Mouse (Mus musculus) hindbrain, embryonic 12.5 days (tissue): Measurements from ENCODE around the gene Snx21. TPM values are rescaled to one million over a fixed set of nuclear protein-coding genes. Genes with fewer than 3 reads are reported as not detected.

Experiments used
- ATAC-seq: fragments of 200-750 bp; cut with Nextera tagmentation; 2 replicates; pipeline ENCODE4 v1.8.0; 2017; ENCODE audit warnings: moderate TSS enrichment; ENCODE audit not compliant: low FRiP score
- H3K27ac ChIP-seq: fragments of 300-500 bp; sonication (generic); 2 replicates; pipeline ENCODE4 v1.5.1; 2016; ENCODE audit warnings: mild to moderate bottlenecking
- H3K27me3 ChIP-seq: fragments of 300-500 bp; sonication (generic); 2 replicates; pipeline ENCODE4 v1.6.1; 2016; ENCODE audit warnings: mild to moderate bottlenecking
- H3K36me3 ChIP-seq: fragments of 300-500 bp; sonication (generic); 2 replicates; pipeline ENCODE4 v1.6.1; 2016; ENCODE audit warnings: mild to moderate bottlenecking
- H3K4me1 ChIP-seq: fragments of 300-500 bp; sonication (generic); 2 replicates; pipeline ENCODE4 v1.6.1; 2016
- H3K4me2 ChIP-seq: fragments of 300-500 bp; sonication (generic); replicated peaks from 2 replicates; pipeline ENCODE4 v1.6.1; 2016; ENCODE audit warnings: mild to moderate bottlenecking
- H3K4me3 ChIP-seq: fragments of 300-500 bp; sonication (generic); 2 replicates; pipeline ENCODE4 v1.5.1; 2016; ENCODE audit warnings: mild to moderate bottlenecking
- H3K9ac ChIP-seq: fragments of 300-500 bp; sonication (generic); 2 replicates; pipeline ENCODE4 v1.6.1; 2016; ENCODE audit warnings: mild to moderate bottlenecking, moderate library complexity
- H3K9me3 ChIP-seq: fragments of 300-500 bp; sonication (generic); replicated peaks from 2 replicates; pipeline ENCODE4 v1.6.1; 2016; ENCODE audit warnings: mild to moderate bottlenecking
- WGBS: fragments of 180-500 bp; shearing (Covaris S2); methylation state at CpG from one replicate; pipeline ENCODE4 v1.1.7; 2016; 5-methylcytosine and 5-hydroxymethylcytosine counted together
- polyA plus RNA-seq: library from polyadenylated mRNA; unstranded; fragments of >200 nt; fragmentation: Nextera tagmentation; extraction: Ambion mirVana; gene quantifications from 2 replicates; pipeline ENCODE4 v1.2.1, GENCODE M21; 2016

The Snx21 gene
- polyA plus RNA-seq, 1 experiment from 2014 or later, result 15.0 TPM

DNA sequence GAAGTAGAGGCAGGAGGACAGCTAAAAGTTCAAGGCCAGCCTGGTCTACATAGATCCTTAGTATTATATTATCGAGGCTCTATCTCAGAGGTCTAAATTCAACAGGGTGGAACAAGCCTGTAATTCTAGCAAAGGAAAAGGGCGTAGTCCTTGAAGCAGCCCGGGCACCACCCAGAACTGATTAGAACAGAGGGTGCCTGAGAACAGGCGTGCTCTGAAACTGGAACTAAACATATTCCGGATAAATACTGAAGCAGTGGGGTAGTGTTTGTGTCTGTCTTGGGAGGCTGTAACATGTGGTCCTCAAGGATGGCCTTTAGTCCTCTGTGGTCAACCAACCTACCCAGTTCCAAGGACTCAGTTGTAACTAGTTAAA, 11.6 kb upstream of the Snx21 start:
- Histone ChIP-seq H3K4me2 (no peak overlapping the region), H3K27ac (no peak overlapping the region)
- WGBS, result 85% methylated on average over 5 of the region's 5 CpGs

GRCm38 (mm10) chr2:164776130-164776529, 9.5 kb upstream of the Snx21 start:
- no peak overlapping the region for H3K9ac ChIP-seq
- H3K4me2 ChIP-seq, result no peak overlapping the region
- WGBS, result 90% methylated on average over 6 of the region's 6 CpGs
- no peak overlapping the region for H3K27ac ChIP-seq
- H3K27me3 ChIP-seq, result no peaks in the 10 kb centered on the region
- peaks cover 12% of the 10 kb centered on the region for H3K4me1 ChIP-seq
- H3K4me3 ChIP-seq, result no peak overlapping the region
- no peaks in the 10 kb centered on the region for H3K9me3 ChIP-seq
- ATAC-seq, result no peak
- peaks cover 9% of the 10 kb centered on the region; the same call in 1 of the 2 replicates for H3K36me3 ChIP-seq

More for the DNA sequence above, 11.6 kb upstream of the Snx21 start:
- Histone ChIP-seq H3K36me3 (peaks cover 9% of the 10 kb centered on the region; the same call in 1 of the 2 replicates), H3K9me3 (no peaks in the 10 kb centered on the region), H3K4me3 (no peak overlapping the region), H3K9ac (no peak overlapping the region), H3K27me3 (no peaks in the 10 kb centered on the region), H3K4me1 (peaks cover 25% of the 10 kb centered on the region)
- no peak for ATAC-seq

GRCm38 (mm10) chr2:164776801-164777200, 8.8 kb upstream of the Snx21 start:
- H3K9ac ChIP-seq, result no peak overlapping the region
- peaks cover 6% of the 10 kb centered on the region; the same call in 1 of the 2 replicates for H3K36me3 ChIP-seq
- ATAC-seq, result no peak
- peaks cover 6% of the 10 kb centered on the region for H3K4me1 ChIP-seq
- no peaks in the 10 kb centered on the region for H3K27me3 ChIP-seq
- whole genome bisulfite sequencing, result 65% methylated on average over 17 of the region's 17 CpGs
- H3K4me2 ChIP-seq, result no peak overlapping the region
- H3K9me3 ChIP-seq, result no peaks in the 10 kb centered on the region
- no peak overlapping the region for H3K27ac ChIP-seq
- H3K4me3 ChIP-seq, result no peak overlapping the region

DNA sequence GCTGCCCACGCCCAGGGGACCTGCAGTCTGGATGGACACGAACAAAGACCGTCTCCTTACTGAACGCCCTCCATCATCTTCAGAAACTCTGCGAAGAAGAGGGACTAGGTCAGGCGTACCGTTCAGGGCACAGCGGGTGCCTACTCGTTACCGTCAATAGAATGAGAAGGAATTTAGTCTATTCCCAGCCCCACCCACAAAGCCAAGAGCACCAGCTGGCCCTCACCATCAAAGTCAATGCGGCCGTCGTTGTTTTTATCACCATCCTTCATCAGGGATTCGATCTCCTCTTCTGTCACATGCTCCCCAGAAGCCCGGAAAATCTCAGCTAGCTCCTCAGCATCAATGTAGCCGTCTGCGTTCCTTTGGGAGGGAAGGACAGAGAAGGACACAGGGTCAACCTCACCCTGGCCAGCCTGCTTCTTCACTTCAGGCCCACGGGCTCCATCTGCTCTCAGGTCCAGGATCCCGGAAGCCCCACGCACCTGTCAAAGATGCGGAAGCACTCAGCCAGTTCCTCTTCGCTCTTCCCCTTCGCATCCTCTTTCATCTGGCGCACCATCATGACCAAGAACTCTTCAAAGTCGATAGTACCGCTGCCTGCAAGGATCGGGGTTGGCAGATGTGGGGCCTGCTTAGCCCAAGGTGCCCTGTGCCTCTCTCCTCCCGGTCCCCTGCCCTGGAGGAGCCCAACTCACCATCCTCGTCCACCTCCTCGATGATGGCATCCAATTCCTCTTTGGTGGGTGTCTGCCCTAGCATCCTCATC, 8.2 kb upstream of the Snx21 start:
- no peaks in the 10 kb centered on the region for H3K9me3 ChIP-seq
- H3K27ac ChIP-seq, result no peak overlapping the region
- no peaks in the 10 kb centered on the region for H3K4me1 ChIP-seq
- no peaks in the 10 kb centered on the region for H3K27me3 ChIP-seq
- ATAC-seq, result no peak
- H3K4me3 ChIP-seq, result no peak overlapping the region
- H3K36me3 ChIP-seq, result no peaks in the 10 kb centered on the region
- no peak overlapping the region for H3K4me2 ChIP-seq
- no peak overlapping the region for H3K9ac ChIP-seq
- 86% methylated on average over 30 of the region's 30 CpGs for WGBS

DNA sequence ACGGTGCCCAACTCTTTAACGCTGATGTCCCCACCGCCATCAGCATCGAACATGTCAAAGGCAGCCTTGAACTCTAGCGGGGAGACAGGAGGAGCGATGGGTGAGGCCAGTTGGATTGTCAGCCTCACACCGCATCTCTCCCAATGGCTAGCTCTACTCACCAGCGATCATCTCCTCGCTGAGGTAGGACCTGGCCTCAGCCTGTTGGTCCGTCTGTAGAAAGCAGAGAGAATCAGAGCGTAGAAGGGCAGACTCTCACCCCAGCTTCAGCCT, 7.7 kb upstream of the Snx21 start:
- no peaks in the 10 kb centered on the region for H3K9me3 ChIP-seq
- H3K36me3 ChIP-seq, result no peaks in the 10 kb centered on the region
- no peaks in the 10 kb centered on the region for H3K4me1 ChIP-seq
- no peak for ATAC-seq
- 92% methylated on average over 11 of the region's 11 CpGs for WGBS
- H3K9ac ChIP-seq, result no peak overlapping the region
- no peaks in the 10 kb centered on the region for H3K27me3 ChIP-seq
- no peak overlapping the region for H3K4me2 ChIP-seq
- H3K27ac ChIP-seq, result no peak overlapping the region
- no peak overlapping the region for H3K4me3 ChIP-seq

DNA sequence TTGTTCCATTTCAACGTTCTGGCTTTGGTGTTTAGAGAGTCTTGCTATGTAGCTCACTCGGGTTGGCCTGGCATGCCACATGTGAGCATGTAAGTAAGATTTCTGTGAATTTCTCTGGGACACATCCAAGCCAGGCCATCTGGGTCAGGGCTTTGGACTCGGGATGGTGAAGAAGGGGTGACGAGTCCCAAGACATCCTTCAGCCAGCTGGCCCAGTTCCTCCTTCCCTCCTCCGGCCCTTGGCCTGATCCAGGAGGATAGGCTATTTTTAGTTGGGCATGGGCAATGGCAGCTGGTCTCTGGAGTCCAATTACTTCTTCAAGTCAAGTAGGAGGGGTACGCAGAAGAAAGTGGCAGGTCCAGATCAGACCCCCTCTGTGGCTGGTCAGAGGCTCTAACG, 6.8 kb upstream of the Snx21 start:
- no peak overlapping the region for H3K9ac ChIP-seq

GRCm38 (mm10) chr2:164779481-164780086, 6.0 kb upstream of the Snx21 start, which contains the start of gene Tnnc2:
Gene Tnnc2, minus strand, starts transcription at chr2:164779967.
- no peak within 1 kb of the TSS for H3K4me3 ChIP-seq
- no peak within 1 kb of the TSS for H3K9ac ChIP-seq
- H3K36me3 ChIP-seq, result no peaks in the 10 kb centered on the region
- WGBS, result 66% methylated on average over 8 of the region's 8 CpGs
- H3K4me2 ChIP-seq, result no peak within 1 kb of the TSS
- ATAC-seq, result no peak
- H3K4me1 ChIP-seq, result no peaks in the 10 kb centered on the region
- H3K9me3 ChIP-seq, result no peaks in the 10 kb centered on the region
- no peak within 1 kb of the TSS for H3K27ac ChIP-seq
- H3K27me3 ChIP-seq, result peaks cover 3% of the 10 kb centered on the region; the same call in 1 of the 2 replicates

More for the DNA sequence above, 6.8 kb upstream of the Snx21 start:
- H3K9me3 ChIP-seq, result no peaks in the 10 kb centered on the region
- H3K4me2 ChIP-seq, result no peak overlapping the region
- H3K4me1 ChIP-seq, result no peaks in the 10 kb centered on the region
- no peak overlapping the region for H3K27ac ChIP-seq
- 87% methylated on average over 7 of the region's 7 CpGs for WGBS
- ATAC-seq, result no peak
- no peaks in the 10 kb centered on the region for H3K27me3 ChIP-seq
- no peak overlapping the region for H3K4me3 ChIP-seq
- no peaks in the 10 kb centered on the region for H3K36me3 ChIP-seq

DNA sequence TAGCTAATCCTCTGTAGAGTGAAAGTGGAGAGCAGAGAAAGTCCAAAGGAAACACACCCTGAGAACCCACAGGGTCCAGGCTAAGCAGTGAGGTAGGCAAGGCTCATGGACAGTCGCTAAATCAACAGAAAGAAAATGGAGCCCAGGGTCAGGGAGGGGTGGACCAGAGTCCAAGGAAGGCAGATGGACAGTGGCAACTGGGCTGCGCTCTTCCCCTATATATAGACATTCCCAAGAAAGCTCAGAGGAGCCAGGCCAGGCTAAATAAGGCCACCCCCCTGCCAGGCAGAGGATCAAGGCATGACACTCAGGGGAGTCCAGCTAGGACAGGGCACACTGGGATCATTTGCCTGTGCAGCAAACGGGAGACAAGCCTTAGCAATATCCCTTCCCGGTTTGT, 3.7 kb upstream of the Snx21 start:
- no peak overlapping the region for H3K27ac ChIP-seq
- no peak for ATAC-seq
- H3K4me2 ChIP-seq, result no peak overlapping the region
- H3K36me3 ChIP-seq, result no peaks in the 10 kb centered on the region
- no peak overlapping the region for H3K4me3 ChIP-seq
- no peak overlapping the region for H3K9ac ChIP-seq
- H3K9me3 ChIP-seq, result no peaks in the 10 kb centered on the region
- 75% methylated on average over 4 of the region's 4 CpGs for WGBS
- H3K4me1 ChIP-seq, result peaks cover 17% of the 10 kb centered on the region
- peaks cover 3% of the 10 kb centered on the region; the same call in 1 of the 2 replicates for H3K27me3 ChIP-seq

GRCm38 (mm10) chr2:164783926-164784581, 1.6 kb upstream of the Snx21 start:
- peaks cover 3% of the 10 kb centered on the region; the same call in 1 of the 2 replicates for H3K27me3 ChIP-seq
- no peak overlapping the region for H3K4me2 ChIP-seq
- H3K4me3 ChIP-seq, result no peak overlapping the region
- peaks cover 5% of the 10 kb centered on the region; the same call in 1 of the 2 replicates for H3K36me3 ChIP-seq
- no peak overlapping the region for H3K27ac ChIP-seq
- no peaks in the 10 kb centered on the region for H3K9me3 ChIP-seq
- peaks cover 20% of the 10 kb centered on the region for H3K4me1 ChIP-seq
- H3K9ac ChIP-seq, result no peak overlapping the region
- 82% methylated on average over 7 of the region's 7 CpGs for WGBS
- no peak for ATAC-seq

GRCm38 (mm10) chr2:164784869-164785420, 678 bp upstream of the Snx21 start:
- H3K9ac ChIP-seq, result peak overlapping the region; percentile 68
- H3K4me1 ChIP-seq, result peaks cover 20% of the 10 kb centered on the region
- 0 out of 2 replicates have a peak overlapping the region, but pooled peaks have one; percentile 45 for H3K27ac ChIP-seq
- WGBS, result 24% methylated on average over 7 of the region's 7 CpGs
- H3K27me3 ChIP-seq, result peaks cover 3% of the 10 kb centered on the region; the same call in 1 of the 2 replicates
- peak overlapping the region; percentile 68 for H3K4me3 ChIP-seq
- no peak for ATAC-seq
- peaks cover 10% of the 10 kb centered on the region for H3K36me3 ChIP-seq
- peak overlapping the region; percentile 84 for H3K4me2 ChIP-seq
- H3K9me3 ChIP-seq, result no peaks in the 10 kb centered on the region

DNA sequence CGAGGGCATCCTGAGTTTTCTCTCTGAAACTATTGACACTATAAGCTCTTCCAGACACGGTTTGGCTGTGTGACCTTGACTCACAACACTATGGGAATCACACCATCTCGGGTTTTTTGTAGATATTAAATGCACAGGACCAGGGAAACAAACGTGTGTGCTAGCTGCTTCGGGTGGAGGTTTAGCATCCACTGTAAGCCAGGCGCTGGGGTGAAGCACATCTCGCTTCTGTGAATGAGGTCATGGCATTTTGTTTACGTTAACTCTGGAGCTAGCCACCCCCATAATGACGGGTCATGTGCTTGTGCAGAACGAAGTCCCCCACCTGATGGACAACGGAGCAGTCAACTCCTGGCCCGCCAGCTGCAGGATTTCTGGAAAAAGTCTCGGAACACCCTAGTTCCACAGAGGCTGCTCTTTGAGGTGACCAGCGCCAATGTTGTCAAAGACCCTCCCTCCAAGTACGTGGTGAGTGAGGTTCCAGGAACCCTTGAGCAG, 814 bp downstream of the Snx21 start:
- 10% methylated on average over 15 of the region's 15 CpGs for WGBS
- Histone ChIP-seq H3K9ac (peak overlapping the region; percentile 68), H3K4me1 (peaks cover 20% of the 10 kb centered on the region), H3K27ac (no peak overlapping the region), H3K4me3 (peak overlapping the region; percentile 68), H3K4me2 (peak overlapping the region; percentile 84), H3K9me3 (no peaks in the 10 kb centered on the region), H3K36me3 (peaks cover 16% of the 10 kb centered on the region), H3K27me3 (peaks cover 3% of the 10 kb centered on the region; the same call in 1 of the 2 replicates)
- ATAC-seq, result peak; percentile 54

DNA sequence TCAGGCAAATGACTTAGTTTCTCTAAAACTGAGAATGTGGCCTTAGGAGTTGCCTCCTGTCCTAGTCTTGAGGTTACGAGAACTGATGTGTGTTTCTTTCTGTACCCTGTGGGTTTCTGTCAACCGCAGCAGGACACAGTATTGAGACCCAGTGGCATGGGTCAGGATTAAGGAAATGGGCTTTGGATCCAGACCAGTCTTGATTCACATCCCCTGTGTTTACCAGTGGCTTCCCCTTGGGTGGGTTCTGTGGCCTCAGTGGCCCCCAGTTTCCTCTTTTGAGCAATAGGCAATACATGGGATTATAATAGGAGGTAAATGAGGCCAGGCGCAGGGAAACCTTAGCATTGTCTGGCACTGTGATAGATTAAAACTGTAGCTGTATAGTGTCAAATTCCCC, 1.4 kb downstream of the Snx21 start:
- WGBS, result 84% methylated on average over 3 of the region's 3 CpGs
- Histone ChIP-seq H3K9ac (no peak overlapping the region), H3K9me3 (no peaks in the 10 kb centered on the region), H3K36me3 (peaks cover 21% of the 10 kb centered on the region), H3K27ac (no peak overlapping the region), H3K4me2 (peak overlapping the region; percentile 84), H3K27me3 (peaks cover 3% of the 10 kb centered on the region; the same call in 1 of the 2 replicates), H3K4me3 (peak overlapping the region; percentile 68; the same call in 1 of the 2 replicates), H3K4me1 (peaks cover 20% of the 10 kb centered on the region)
- ATAC-seq, result no peak
